Mouse (Mus musculus) limb, embryonic 13.5 days (tissue): ENCODE results near the gene Ift122. TPM values are rescaled to one million over a fixed set of nuclear protein-coding genes. Genes with fewer than 3 reads are reported as not detected.

Experiments
- ATAC-seq: fragments of 200-750 bp; cut with Nextera tagmentation; 2 replicates; pipeline ENCODE4 v1.8.0; 2017; ENCODE audit warnings: low read depth, moderate number of reproducible peaks, moderate TSS enrichment; ENCODE audit not compliant: low FRiP score
- H3K27ac ChIP-seq: fragments of 300-500 bp; sonication (generic); 2 replicates; pipeline ENCODE4 v1.5.1; 2015; ENCODE audit warnings: inconsistent platforms, mild to moderate bottlenecking, moderate library complexity
- H3K27me3 ChIP-seq: fragments of 300-500 bp; sonication (generic); 2 replicates; pipeline ENCODE4 v1.6.1; 2015; ENCODE audit warnings: mild to moderate bottlenecking, inconsistent platforms
- H3K36me3 ChIP-seq: fragments of 300-500 bp; sonication (generic); 2 replicates; pipeline ENCODE4 v1.6.1; 2015; ENCODE audit warnings: inconsistent platforms, mild to moderate bottlenecking, moderate library complexity
- H3K4me1 ChIP-seq: fragments of 300-500 bp; sonication (generic); 2 replicates; pipeline ENCODE4 v1.6.1; 2015; ENCODE audit warnings: inconsistent platforms
- H3K4me2 ChIP-seq: fragments of 300-500 bp; sonication (generic); replicated peaks from 2 replicates; pipeline ENCODE4 v1.6.1; 2015; ENCODE audit warnings: inconsistent platforms, mild to moderate bottlenecking, moderate library complexity
- H3K4me3 ChIP-seq: fragments of 300-500 bp; sonication (generic); 2 replicates; pipeline ENCODE4 v1.5.1; 2015; ENCODE audit warnings: moderate library complexity, mild to moderate bottlenecking, inconsistent platforms
- H3K9ac ChIP-seq: fragments of 300-500 bp; sonication (generic); 2 replicates; pipeline ENCODE4 v1.6.1; 2015; ENCODE audit warnings: mild to moderate bottlenecking, inconsistent platforms
- H3K9me3 ChIP-seq: fragments of 300-500 bp; sonication (generic); 2 replicates; pipeline ENCODE4 v1.6.1; 2016; ENCODE audit warnings: inconsistent platforms
- WGBS: fragments of 180-500 bp; shearing (Covaris S2); methylation state at CpG from one replicate; pipeline ENCODE4 v1.1.7; 2015; 5-methylcytosine and 5-hydroxymethylcytosine counted together
- polyA plus RNA-seq: library from polyadenylated mRNA; unstranded; fragments of >200 nt; fragmentation: Nextera tagmentation; extraction: Ambion mirVana; gene quantifications from 2 replicates; pipeline ENCODE4 v1.2.1, GENCODE M21; 2015

Gene Ift122
- polyA plus RNA-seq, 1 experiment from 2014 or later, result 25.8 TPM

DNA sequence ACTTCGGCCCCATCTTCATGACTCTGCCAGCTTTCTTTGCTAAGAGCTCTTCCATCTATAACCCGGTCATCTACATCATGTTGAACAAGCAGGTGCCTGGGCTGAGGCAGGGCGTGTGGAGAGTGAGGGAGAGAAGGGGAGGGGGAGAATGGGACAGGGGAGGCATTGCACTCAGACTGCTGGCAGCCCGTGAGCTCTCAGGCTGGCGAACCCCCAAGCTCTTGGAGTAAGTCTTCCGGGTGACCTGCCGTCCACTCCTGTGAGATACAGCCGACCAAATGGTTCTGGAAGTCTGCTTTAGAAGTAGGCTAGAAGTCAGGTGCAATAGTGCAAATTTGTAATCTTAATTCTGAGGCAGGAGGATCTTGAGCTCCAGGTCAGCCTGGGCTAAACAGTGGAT, 82.3 kb downstream of the Ift122 start:
- ATAC-seq, result no peak
- H3K9ac ChIP-seq, result no peak overlapping the region
- no peaks in the 10 kb centered on the region for H3K9me3 ChIP-seq
- no peak overlapping the region for H3K27ac ChIP-seq
- no peaks in the 10 kb centered on the region for H3K36me3 ChIP-seq
- H3K4me2 ChIP-seq, result no peak overlapping the region
- H3K4me3 ChIP-seq, result no peak overlapping the region
- H3K27me3 ChIP-seq, result no peaks in the 10 kb centered on the region
- no peaks in the 10 kb centered on the region for H3K4me1 ChIP-seq
- WGBS, result 82% methylated on average over 8 of the region's 8 CpGs

DNA sequence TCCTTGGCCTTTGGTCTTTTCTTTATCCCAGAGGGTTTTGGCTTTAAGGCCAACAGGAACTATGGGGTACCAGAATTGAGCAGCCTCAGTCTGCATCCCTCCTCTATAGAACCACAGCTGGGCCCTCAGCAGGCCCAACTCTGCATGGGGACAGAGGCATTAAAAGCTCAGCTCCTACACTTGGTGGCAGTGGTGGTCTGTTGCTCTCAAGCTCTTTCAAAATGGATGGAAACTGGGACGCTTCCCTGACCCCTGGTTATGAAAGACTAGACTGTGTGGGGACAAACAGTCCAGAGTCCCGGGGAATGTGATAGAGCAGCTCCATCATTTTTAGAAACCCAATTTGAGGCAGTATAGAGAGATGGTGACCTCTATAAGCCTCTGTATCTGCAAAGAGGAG, 84.7 kb downstream of the Ift122 start:
- no peak for ATAC-seq
- Histone ChIP-seq H3K9ac (no peak overlapping the region), H3K4me1 (0 out of 2 replicates have a peak, but pooled peaks cover 5% of the 10 kb centered on the region), H3K27me3 (no peaks in the 10 kb centered on the region), H3K4me2 (no peak overlapping the region), H3K36me3 (no peaks in the 10 kb centered on the region), H3K9me3 (no peaks in the 10 kb centered on the region), H3K4me3 (no peak overlapping the region), H3K27ac (no peak overlapping the region)
- WGBS, result 80% methylated on average over 2 of the region's 2 CpGs

DNA sequence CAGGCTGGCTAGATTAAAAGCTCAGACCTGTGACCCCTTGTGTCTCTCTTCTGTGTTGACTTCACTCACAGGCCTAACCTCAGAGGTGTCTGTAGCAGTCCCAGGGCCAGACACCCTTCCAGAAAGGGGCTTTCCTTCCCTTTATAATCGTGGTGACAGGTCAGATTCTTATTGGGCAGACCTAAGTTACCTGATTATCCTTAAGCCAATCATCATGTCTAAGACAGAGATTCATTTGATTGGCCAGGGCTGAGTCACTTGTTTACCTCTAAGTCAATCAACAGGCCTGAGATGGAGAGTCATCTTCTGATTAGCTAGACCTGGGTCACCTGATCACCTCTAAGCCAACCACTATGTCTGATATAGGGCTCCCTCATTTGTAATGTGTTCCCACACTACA, 85.5 kb downstream of the Ift122 start:
- no peaks in the 10 kb centered on the region for H3K9me3 ChIP-seq
- H3K36me3 ChIP-seq, result no peaks in the 10 kb centered on the region
- 63% methylated on average over 1 of the region's 1 CpGs for WGBS
- H3K4me3 ChIP-seq, result no peak overlapping the region
- H3K4me2 ChIP-seq, result no peak overlapping the region
- ATAC-seq, result no peak
- H3K4me1 ChIP-seq, result 0 out of 2 replicates have a peak, but pooled peaks cover 5% of the 10 kb centered on the region
- no peak overlapping the region for H3K27ac ChIP-seq
- H3K27me3 ChIP-seq, result no peaks in the 10 kb centered on the region
- H3K9ac ChIP-seq, result no peak overlapping the region

DNA sequence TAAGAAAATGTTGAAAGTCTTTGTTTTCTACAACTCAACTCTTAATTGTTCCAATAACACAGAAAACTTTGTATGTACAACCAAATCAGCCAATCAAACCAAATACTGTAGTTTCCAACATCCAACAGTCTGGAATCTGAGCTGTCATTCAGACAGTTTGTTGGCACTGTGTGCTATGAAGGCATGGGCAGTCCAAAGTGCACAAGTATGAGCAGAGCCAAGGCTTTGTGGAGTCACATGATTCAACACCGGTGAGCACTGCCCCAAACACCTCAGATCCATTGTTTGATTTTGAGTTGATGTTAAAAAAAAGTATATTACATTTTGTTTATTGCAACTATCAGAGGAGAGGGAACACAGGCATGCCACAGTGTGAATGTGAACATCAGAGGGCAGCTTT, 87.3 kb downstream of the Ift122 start:
- WGBS, result 89% methylated on average over 1 of the region's 1 CpGs
- no peaks in the 10 kb centered on the region for H3K9me3 ChIP-seq
- no peaks in the 10 kb centered on the region for H3K27me3 ChIP-seq
- H3K4me1 ChIP-seq, result 0 out of 2 replicates have a peak, but pooled peaks cover 5% of the 10 kb centered on the region
- H3K36me3 ChIP-seq, result no peaks in the 10 kb centered on the region
- no peak overlapping the region for H3K4me2 ChIP-seq
- no peak overlapping the region for H3K9ac ChIP-seq
- no peak overlapping the region for H3K27ac ChIP-seq
- no peak for ATAC-seq
- H3K4me3 ChIP-seq, result no peak overlapping the region

DNA sequence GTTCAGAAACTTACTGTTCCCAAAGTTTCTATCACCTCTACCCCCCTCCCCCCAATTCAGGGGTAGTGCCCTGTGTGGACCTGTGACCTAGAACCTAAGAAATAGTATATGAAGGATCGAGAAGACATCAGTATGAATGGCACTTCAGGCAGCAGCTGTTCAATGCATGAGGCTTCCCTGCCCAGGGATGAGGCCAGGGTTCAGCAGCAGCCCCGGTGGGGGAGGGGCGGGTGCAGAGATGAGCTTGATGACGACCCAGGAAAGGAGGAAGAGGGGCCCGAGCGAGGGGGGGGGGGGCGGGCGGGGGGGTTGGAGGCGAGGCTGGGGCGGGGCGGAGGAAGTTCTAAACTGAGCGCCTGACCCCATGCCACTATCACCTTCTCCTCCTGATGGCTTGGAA, 87.9 kb downstream of the Ift122 start:
- 22% methylated on average over 5 of the region's 12 CpGs for WGBS
- Histone ChIP-seq H3K27me3 (no peaks in the 10 kb centered on the region), H3K4me2 (no peak overlapping the region), H3K9ac (no peak overlapping the region), H3K36me3 (no peaks in the 10 kb centered on the region), H3K27ac (no peak overlapping the region), H3K4me1 (0 out of 2 replicates have a peak, but pooled peaks cover 5% of the 10 kb centered on the region), H3K9me3 (no peaks in the 10 kb centered on the region), H3K4me3 (no peak overlapping the region)
- no peak for ATAC-seq

DNA sequence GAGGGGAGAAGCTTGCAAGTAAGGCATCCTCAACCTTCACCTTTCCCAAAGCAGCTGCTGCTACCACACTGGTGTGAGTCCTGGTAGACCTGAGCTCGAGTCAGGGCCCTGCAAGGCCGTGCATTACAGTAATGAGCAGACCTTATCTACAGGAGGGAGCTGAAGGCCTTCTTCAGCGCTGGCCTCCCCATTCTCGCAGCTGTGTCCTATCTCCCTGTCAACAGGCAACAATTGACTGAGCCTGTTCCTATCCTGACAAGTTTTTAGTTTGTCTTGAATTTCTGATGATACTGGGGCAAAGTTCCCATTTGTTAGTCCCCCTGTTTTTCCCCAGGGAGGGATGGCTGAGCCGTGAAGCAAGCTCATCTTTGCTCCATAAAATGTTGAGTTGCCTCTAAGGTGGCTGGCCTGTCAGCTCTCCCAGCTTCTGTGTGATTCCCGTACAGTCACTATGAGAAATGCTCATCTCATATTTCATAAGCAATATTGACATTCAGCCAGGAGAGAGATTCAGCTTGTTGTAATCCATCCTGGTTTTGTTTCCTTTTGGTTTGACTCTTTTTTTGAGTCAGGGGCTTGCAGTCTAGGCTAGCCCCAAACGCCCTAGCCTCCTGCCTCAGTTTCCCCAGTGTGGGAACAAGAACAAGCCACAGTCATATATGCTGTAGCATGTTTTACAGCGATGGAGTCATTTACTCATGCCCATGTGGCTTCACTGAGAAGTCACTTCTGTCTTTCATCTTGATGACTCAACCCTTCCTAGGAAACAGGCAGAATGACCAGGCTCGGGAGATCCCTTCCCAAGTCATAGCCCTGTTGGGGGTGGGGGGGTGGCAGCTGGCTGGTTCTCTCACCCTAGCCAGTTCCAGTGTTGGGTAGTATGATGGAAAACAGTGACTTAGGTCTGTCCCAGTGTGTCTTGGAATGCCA, 90.5 kb downstream of the Ift122 start:
- Histone ChIP-seq H3K27ac (no peak overlapping the region), H3K9me3 (no peaks in the 10 kb centered on the region), H3K36me3 (no peaks in the 10 kb centered on the region), H3K4me1 (0 out of 2 replicates have a peak, but pooled peaks cover 5% of the 10 kb centered on the region), H3K4me3 (no peak overlapping the region), H3K9ac (no peak overlapping the region), H3K4me2 (no peak overlapping the region), H3K27me3 (no peaks in the 10 kb centered on the region)
- 80% methylated on average over 9 of the region's 9 CpGs for WGBS
- no peak for ATAC-seq

DNA sequence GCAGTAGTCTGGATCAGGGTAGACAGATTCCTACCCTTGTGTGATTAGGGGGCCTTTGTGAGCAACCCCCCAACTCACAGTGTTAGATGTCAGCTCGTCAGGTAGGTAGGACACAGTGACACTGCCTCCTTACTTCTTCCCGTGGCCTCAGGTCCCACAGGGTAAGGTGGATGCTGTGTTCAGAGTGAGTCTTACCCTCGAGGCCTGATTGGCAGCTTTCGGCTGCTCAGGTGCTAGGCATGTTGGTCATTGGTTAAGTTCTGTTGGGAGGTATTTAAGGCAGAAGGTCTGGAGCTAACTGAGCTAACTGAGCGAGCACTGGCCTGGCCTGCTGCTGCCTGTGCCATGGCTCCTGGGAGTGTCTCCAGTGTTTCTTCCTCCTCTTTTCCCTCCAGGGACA, 91.4 kb downstream of the Ift122 start, which contains the start of gene H1foo:
TSS of gene H1foo (plus strand) at position 301 of the 400 bp plus-strand sequence.
- no peak within 1 kb of the TSS for H3K4me3 ChIP-seq
- H3K9me3 ChIP-seq, result no peaks in the 10 kb centered on the region
- H3K9ac ChIP-seq, result no peak within 1 kb of the TSS
- no peak within 1 kb of the TSS for H3K4me2 ChIP-seq
- H3K27me3 ChIP-seq, result no peaks in the 10 kb centered on the region
- WGBS, result 78% methylated on average over 5 of the region's 5 CpGs
- H3K27ac ChIP-seq, result no peak within 1 kb of the TSS
- ATAC-seq, result no peak
- 0 out of 2 replicates have a peak, but pooled peaks cover 5% of the 10 kb centered on the region for H3K4me1 ChIP-seq
- H3K36me3 ChIP-seq, result no peaks in the 10 kb centered on the region

DNA sequence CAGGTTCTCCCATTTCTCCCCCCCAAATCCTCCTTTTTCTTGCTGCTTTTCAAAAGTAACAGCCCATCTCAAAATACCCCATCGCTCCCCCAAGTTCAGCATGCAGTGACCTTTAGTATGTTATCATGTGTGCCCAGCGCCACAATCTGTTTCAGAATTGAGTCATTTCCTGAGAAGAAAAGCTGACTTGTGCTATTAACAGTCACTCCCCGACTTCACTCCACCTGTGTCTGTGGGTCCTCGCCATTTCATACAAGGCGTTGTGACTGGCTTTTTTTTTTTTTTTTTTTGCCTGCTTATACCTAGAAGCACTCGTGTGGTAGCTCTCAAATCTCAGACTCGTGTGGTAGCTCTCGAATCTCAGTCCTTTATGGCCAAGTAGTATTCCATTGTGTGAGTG, 92.4 kb downstream of the Ift122 start:
- WGBS, result 79% methylated on average over 8 of the region's 8 CpGs

DNA sequence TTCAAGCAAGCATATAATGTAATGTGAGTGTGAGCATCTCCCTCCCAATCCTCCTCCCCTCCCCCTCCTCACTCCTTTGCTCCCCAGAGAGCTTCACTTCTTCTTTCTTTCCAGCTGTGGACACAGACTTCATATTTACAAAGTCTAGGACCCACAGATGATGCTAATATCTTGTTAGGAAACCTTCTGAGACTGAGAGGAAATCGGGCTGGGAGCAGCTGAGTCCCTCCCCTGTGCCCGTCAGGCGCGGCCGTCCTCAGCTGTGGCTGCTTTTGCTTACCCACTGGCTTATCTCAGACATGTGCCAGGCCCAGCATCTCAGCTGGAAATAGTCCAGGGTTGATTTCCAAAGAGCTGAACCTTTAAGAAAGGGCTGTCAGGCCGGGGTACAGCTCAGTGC, 93.1 kb downstream of the Ift122 start:
- 79% methylated on average over 6 of the region's 6 CpGs for WGBS
- H3K4me3 ChIP-seq, result no peak overlapping the region
- 0 out of 2 replicates have a peak, but pooled peaks cover 2% of the 10 kb centered on the region for H3K4me1 ChIP-seq
- H3K9me3 ChIP-seq, result no peaks in the 10 kb centered on the region
- no peak overlapping the region for H3K27ac ChIP-seq
- H3K36me3 ChIP-seq, result no peaks in the 10 kb centered on the region
- no peak for ATAC-seq
- no peak overlapping the region for H3K9ac ChIP-seq
- no peaks in the 10 kb centered on the region for H3K27me3 ChIP-seq
- no peak overlapping the region for H3K4me2 ChIP-seq

More for the DNA sequence above, 92.4 kb downstream of the Ift122 start:
- no peaks in the 10 kb centered on the region for H3K27me3 ChIP-seq
- no peaks in the 10 kb centered on the region for H3K36me3 ChIP-seq
- H3K9ac ChIP-seq, result no peak overlapping the region
- no peak for ATAC-seq
- no peak overlapping the region for H3K4me3 ChIP-seq
- no peak overlapping the region for H3K27ac ChIP-seq
- no peak overlapping the region for H3K4me2 ChIP-seq
- H3K9me3 ChIP-seq, result no peaks in the 10 kb centered on the region
- H3K4me1 ChIP-seq, result 0 out of 2 replicates have a peak, but pooled peaks cover 5% of the 10 kb centered on the region

DNA sequence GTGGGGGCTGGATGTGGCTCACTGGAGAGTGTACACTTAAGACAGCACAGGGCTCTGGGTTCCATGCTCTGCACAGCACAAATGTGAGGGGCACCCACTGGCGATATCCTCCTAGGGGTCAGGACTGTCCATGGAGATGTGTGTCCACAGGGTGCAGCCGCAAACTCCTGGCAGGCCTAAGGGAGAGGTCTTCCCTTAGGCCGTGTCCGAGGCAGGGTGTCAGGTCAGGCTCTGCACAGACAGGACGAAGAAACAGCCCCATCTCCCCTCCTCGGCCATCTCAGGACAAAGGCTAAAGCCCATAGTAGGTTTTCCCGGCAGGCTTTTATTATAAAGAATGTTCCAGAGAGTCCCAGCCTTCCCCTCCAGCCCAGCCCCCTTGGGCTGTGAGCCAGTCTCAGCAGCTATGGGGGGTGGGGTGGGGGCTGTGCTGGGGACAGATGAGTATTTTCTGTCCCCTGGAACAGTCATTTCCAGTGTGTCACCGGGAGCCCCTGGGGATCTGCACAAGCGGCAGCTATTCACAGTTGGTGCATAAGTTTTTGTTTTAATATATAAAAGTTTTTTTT, 101.3 kb downstream of the Ift122 start:
- no peak overlapping the region for H3K27ac ChIP-seq

DNA sequence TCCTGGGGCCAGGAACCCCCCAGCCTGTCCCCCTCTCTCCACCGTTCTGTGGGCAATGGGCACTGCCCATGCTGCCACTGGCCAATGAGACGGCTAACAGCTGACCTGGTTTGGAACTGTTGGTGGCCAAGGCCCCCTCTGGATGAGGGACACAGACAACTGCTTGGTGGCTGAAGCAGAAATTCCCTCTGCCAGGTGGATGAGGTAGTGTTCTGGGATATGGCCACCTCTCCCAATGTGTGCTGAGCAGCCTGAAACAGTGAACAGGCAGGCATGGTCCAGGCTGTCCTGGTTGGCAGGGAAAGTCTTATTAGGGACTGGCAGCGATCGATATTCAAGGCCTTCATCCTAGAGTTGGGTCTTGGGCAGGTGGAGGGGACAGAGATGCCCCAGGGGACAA, 101.9 kb downstream of the Ift122 start:
- Histone ChIP-seq H3K27ac (no peak overlapping the region), H3K4me2 (no peak overlapping the region), H3K36me3 (no peaks in the 10 kb centered on the region), H3K27me3 (no peaks in the 10 kb centered on the region), H3K4me1 (peaks cover 41% of the 10 kb centered on the region), H3K9me3 (no peaks in the 10 kb centered on the region), H3K9ac (no peak overlapping the region), H3K4me3 (no peak overlapping the region)
- no peak for ATAC-seq
- WGBS, result 84% methylated on average over 4 of the region's 4 CpGs

More for the DNA sequence above, 101.3 kb downstream of the Ift122 start:
- H3K9ac ChIP-seq, result 0 out of 2 replicates have a peak overlapping the region, but pooled peaks have one; percentile 25
- no peaks in the 10 kb centered on the region for H3K9me3 ChIP-seq
- no peak overlapping the region for H3K4me2 ChIP-seq
- ATAC-seq, result no peak
- H3K27me3 ChIP-seq, result no peaks in the 10 kb centered on the region
- peaks cover 37% of the 10 kb centered on the region for H3K4me1 ChIP-seq
- 83% methylated on average over 9 of the region's 9 CpGs for WGBS
- H3K36me3 ChIP-seq, result no peaks in the 10 kb centered on the region
- H3K4me3 ChIP-seq, result no peak overlapping the region

DNA sequence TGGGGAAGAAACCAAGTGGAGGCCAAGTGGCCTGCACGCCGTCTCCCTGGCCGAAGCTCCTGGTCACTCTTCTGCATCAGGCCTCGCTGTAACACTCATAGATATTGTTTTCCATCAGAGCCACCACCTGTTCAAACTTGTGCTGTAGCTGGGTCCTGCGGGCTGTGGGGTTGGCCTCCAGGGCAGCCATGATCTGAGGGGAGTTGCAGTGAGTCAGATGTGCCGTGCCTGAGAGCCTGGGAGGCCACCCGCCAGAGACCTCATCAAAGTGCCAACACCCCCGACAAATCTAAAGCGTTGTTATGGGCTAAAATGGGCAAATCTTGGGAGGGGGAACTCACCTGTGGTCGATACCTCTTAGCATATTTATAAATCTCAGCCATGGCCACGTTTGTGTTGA, 102.4 kb downstream of the Ift122 start:
- Histone ChIP-seq H3K9ac (no peak overlapping the region), H3K27ac (no peak overlapping the region), H3K4me2 (no peak overlapping the region), H3K9me3 (no peaks in the 10 kb centered on the region), H3K27me3 (no peaks in the 10 kb centered on the region), H3K4me3 (no peak overlapping the region), H3K36me3 (no peaks in the 10 kb centered on the region), H3K4me1 (peaks cover 41% of the 10 kb centered on the region)
- 69% methylated on average over 11 of the region's 11 CpGs for WGBS
- ATAC-seq, result no peak
